Mouse (Mus musculus): ENCODE measurements around the gene Chil4. TPM values are rescaled to one million over a fixed set of nuclear protein-coding genes. Genes with fewer than 3 reads are reported as not detected.

The Chil4 gene
- total RNA-seq, 2 experiments from 2014 or later = not detected

DNA sequence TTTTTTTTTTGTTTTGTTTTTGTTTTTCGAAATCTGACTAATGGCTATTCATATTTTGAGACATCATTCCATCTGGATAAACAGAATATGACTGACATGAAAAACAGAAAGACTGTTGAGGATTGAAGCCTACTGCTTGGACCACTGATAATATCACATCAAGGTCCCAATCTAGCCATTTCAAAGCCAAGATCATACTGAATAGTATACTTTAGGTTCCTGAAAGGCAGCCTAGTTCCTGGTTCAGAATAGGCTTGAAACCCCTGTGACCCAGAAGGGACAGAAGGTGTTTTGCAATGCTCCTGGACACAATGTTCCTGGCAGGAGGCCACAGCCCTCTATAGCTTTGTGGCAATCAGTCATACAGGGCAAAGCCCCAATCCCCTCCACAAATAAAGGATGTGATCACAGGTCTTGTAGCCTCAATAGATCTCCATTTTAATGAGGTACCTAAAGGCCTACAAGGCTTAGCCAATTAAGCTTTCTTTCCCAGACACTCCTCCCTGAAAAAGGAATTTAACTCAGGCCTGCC, 48.7 kb downstream of the Chil4 start:
- DNase-seq (ENCODE audit: low spot score in 2 of 2) = no peak

DNA sequence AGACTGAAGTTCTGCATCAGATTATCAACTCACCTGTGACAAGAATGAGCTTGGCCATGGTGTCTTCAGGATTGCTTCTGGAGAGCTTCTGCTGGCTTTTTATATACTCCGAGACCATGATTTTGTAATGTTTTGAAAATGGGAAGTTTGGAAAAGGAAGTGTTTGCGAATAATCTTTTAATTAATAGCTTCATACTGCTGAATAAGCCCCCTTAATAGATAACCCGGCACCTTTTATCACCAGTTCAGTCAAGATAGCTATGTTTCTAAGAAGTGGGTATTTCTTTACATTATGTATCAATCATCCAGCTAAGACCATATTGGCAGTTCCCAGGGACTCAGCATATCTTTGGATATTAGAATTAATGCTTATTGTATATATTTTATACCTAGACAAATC, 51.8 kb downstream of the Chil4 start, which contains the start of gene Chil3:
Gene Chil3 (minus strand): TSS at position 101 of the 400 bp plus-strand sequence.
- no peak for DNase-seq (ENCODE audit: low spot score in 2 of 2)

DNA sequence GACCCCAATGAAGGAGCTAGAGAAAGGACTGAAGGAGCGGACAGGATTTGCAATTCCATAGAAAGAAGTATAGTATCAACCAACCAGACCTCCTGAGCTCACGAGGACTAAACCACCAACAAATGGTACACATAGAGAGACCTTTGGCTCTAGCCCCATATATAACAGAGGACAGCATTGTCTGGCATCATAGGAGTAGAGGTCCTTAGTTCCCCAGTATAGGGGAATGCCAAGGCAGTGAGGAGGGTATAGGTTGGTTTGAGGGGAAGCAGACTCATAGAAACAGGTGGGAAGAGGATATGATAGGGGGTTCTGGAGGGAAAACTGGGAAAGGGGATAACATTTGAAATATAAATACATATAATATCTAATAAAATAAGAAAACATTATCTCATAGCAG, 64.9 kb downstream of the Chil4 start:
- DNase-seq (ENCODE audit: low spot score in 2 of 2) = no peak

Other genes with a start within 250 kb of the Chil4 start
- 1 to 10 TPM; 2.0 to 2.4 TPM for gene Ovgp1, start 245.8 kb downstream of the Chil4 start, total RNA-seq (2021)
- gene Pifo, start 204.9 kb downstream of the Chil4 start, total RNA-seq (2021) = not detected
- gene Chil5, start 186.7 kb downstream of the Chil4 start, total RNA-seq (2021) = not detected
- gene Chia1, start 106.3 kb downstream of the Chil4 start, total RNA-seq (2021) = 1 to 10 TPM in 1 of 2 experiments, under 1 TPM in 1; 0.49 to 1.8 TPM
- not detected for gene Chil3, start 51.9 kb downstream of the Chil4 start, total RNA-seq (2021)
- not detected for gene Chil6, start 186.7 kb upstream of the Chil4 start, total RNA-seq (2021)

Measured in left cerebral cortex, adult 18-20 months (tissue).